Mouse (Mus musculus) E14TG2a.4 (cell line): Measurements from ENCODE around the gene Kdm6a.
A peak's percentile ranks its signal among the peaks of the same experiment; 100 is the strongest.

Source experiments
- H3K27me3 ChIP-seq: 2 replicates; pipeline ENCODE4 v1.6.1; 2014; ENCODE audit warnings: low read length, control low read depth; ENCODE audit not compliant: insufficient read depth
- H3K36me3 ChIP-seq: 2 replicates; pipeline ENCODE4 v1.6.1; 2014; ENCODE audit warnings: low read length, control low read depth; ENCODE audit not compliant: insufficient read depth
- H3K4me1 ChIP-seq: replicated peaks from 2 replicates; pipeline ENCODE4 v1.6.1; 2014; ENCODE audit warnings: low read depth, low read length, control low read depth
- H3K4me3 ChIP-seq: replicated peaks from 2 replicates; pipeline ENCODE4 v1.5.1; 2014; ENCODE audit warnings: mild to moderate bottlenecking, low read length
- H3K9me3 ChIP-seq: 2 replicates; pipeline ENCODE4 v1.6.1; 2014; ENCODE audit warnings: low read length, control low read depth
- CTCF ChIP-seq: conservative IDR thresholded peaks from 2 replicates; pipeline ENCODE4 v1.5.1; 2014; ENCODE audit warnings: low read length
- NANOG ChIP-seq: IDR thresholded peaks from 2 replicates; pipeline ENCODE4 v1.6.1; 2014; ENCODE audit warnings: borderline replicate concordance, low read length, mixed read lengths
- POU5F1 ChIP-seq: IDR thresholded peaks from 2 replicates; pipeline ENCODE4 v1.6.1; 2014; ENCODE audit warnings: low read length, borderline replicate concordance

Kdm6a gene

GRCm38 (mm10) chrX:18168940-18169339 is 6.6 kb downstream of the Kdm6a start:
- no peaks in the 10 kb centered on the region for H3K36me3 ChIP-seq
- H3K9me3 ChIP-seq = no peaks in the 10 kb centered on the region
- no peak overlapping the region for H3K4me3 ChIP-seq
- no peaks in the 10 kb centered on the region for H3K27me3 ChIP-seq
- peaks cover 20% of the 10 kb centered on the region for H3K4me1 ChIP-seq
- TF ChIP-seq CTCF = peak; percentile 45
- no peak for TF ChIP-seq NANOG

- Histone ChIP-seq H3K4me1 (peaks cover 64% of the 10 kb centered on the region), H3K36me3 (no peaks in the 10 kb centered on the region), H3K27me3 (no peaks in the 10 kb centered on the region), H3K9me3 (no peaks in the 10 kb centered on the region), H3K4me3 (no peak overlapping the region)
- TF ChIP-seq POU5F1 (no peak), NANOG (no peak), CTCF (no peak)
These were observed 12.5 kb downstream of the Kdm6a start for GRCm38 (mm10) chrX:18174831-18175230.

DNA sequence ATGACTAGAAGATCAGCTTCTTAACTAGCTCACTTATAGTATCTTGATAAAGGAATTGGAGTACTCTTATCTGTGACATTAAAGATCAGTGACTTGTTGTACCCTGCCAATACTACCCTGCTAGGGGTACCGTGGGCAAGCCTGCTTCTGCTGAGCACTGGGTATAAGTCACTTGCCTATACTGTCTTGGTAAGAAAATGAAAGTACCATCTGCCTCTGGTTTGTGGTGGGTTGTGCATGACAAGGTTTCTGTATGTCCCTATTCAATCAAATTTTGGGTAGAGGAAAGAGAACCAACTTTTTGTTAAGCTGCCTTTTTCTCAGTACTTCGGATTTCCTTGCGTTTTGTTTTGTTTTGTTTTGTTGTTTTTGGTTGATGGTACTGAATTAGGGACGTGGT is 15.4 kb downstream of the Kdm6a start:
- Histone ChIP-seq H3K9me3 (no peaks in the 10 kb centered on the region), H3K27me3 (no peaks in the 10 kb centered on the region), H3K36me3 (no peaks in the 10 kb centered on the region), H3K4me3 (no peak overlapping the region), H3K4me1 (peaks cover 76% of the 10 kb centered on the region)
- no peak for TF ChIP-seq NANOG
- TF ChIP-seq POU5F1 = no peak
- no peak for TF ChIP-seq CTCF

DNA sequence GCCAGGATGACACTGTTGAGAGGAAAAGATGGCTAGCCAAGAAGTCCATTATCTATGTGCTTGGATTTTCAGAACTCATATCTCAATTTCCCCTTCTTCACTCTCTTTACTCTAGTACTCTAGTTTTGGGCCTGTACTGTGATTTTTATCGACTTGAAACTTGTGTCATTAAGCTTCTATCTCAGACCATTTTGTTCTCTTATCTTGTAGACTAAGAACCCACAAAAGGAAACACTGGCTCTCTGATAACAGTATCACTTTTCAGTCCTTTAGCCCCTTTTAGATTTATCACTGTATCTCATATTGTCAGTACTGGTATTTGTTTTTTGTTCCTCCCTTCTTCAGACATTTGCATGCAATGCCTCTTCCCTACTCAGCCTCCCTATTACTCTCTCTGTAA is 17.1 kb downstream of the Kdm6a start:
- no peaks in the 10 kb centered on the region for H3K27me3 ChIP-seq
- no peaks in the 10 kb centered on the region for H3K36me3 ChIP-seq
- no peaks in the 10 kb centered on the region for H3K9me3 ChIP-seq
- H3K4me3 ChIP-seq = no peak overlapping the region
- peaks cover 67% of the 10 kb centered on the region for H3K4me1 ChIP-seq
- TF ChIP-seq NANOG = no peak
- no peak for TF ChIP-seq POU5F1
- TF ChIP-seq CTCF = no peak

GRCm38 (mm10) chrX:18187203-18187602 is 24.8 kb downstream of the Kdm6a start:
- Histone ChIP-seq H3K9me3 (no peaks in the 10 kb centered on the region), H3K4me1 (peaks cover 66% of the 10 kb centered on the region), H3K36me3 (peaks cover 4% of the 10 kb centered on the region; the same call in 1 of the 2 replicates), H3K4me3 (no peak overlapping the region), H3K27me3 (no peaks in the 10 kb centered on the region)
- no peak for TF ChIP-seq NANOG
- no peak for TF ChIP-seq CTCF
- no peak for TF ChIP-seq POU5F1

GRCm38 (mm10) chrX:18188293-18188692 is 25.9 kb downstream of the Kdm6a start:
- Histone ChIP-seq H3K27me3 (no peaks in the 10 kb centered on the region), H3K4me1 (peaks cover 58% of the 10 kb centered on the region), H3K9me3 (no peaks in the 10 kb centered on the region), H3K36me3 (peaks cover 4% of the 10 kb centered on the region; the same call in 1 of the 2 replicates), H3K4me3 (no peak overlapping the region)
- TF ChIP-seq CTCF (no peak), NANOG (no peak), POU5F1 (no peak)

- TF ChIP-seq NANOG (no peak), CTCF (no peak), POU5F1 (no peak)
- no peaks in the 10 kb centered on the region for H3K4me1 ChIP-seq
- no peaks in the 10 kb centered on the region for H3K27me3 ChIP-seq
- H3K4me3 ChIP-seq = no peak overlapping the region
- peaks cover 6% of the 10 kb centered on the region; the same call in 1 of the 2 replicates for H3K36me3 ChIP-seq
- no peaks in the 10 kb centered on the region for H3K9me3 ChIP-seq
These were observed 77.2 kb downstream of the Kdm6a start for GRCm38 (mm10) chrX:18239572-18239971.

DNA sequence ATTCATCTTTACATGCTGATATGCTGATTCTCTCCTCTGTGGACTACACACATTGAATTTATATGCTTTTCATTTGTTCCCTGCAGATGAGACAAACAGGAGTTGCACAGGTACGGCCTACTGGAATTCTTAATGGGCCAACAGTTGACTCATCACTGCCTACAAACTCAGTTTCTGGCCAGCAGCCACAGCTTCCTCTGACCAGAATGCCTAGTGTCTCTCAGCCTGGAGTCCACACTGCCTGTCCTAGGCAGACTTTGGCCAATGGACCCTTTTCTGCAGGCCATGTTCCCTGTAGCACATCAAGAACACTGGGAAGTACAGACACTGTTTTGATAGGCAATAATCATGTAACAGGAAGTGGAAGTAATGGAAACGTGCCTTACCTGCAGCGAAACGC is 88.2 kb downstream of the Kdm6a start:
- peaks cover 55% of the 10 kb centered on the region for H3K36me3 ChIP-seq
- no peaks in the 10 kb centered on the region for H3K4me1 ChIP-seq
- no peaks in the 10 kb centered on the region for H3K9me3 ChIP-seq
- H3K27me3 ChIP-seq = no peaks in the 10 kb centered on the region
- no peak overlapping the region for H3K4me3 ChIP-seq
- TF ChIP-seq NANOG (no peak), POU5F1 (no peak), CTCF (no peak)

DNA sequence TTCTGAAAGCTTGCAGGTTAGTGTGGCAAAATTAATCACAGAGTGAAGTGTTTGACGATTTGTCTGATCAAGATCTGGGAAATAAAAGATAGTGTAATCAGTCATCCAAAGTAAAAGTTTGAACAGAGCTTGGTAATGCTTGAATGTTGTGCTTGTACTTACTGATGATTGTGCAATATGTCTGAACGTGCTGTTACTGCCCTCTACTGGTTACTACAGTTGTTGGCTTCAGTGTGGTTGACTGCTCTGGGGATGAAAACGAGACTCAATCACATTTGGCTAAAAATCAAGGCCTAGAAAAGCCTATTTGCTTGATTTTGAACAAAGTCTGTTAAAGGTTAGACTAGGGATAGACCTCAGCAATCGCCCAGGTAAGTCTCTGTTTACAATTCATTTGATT is 92.4 kb downstream of the Kdm6a start:
- H3K4me3 ChIP-seq = no peak overlapping the region
- H3K9me3 ChIP-seq = no peaks in the 10 kb centered on the region
- TF ChIP-seq POU5F1 (no peak), CTCF (peak; percentile 35)
- H3K36me3 ChIP-seq = peaks cover 43% of the 10 kb centered on the region
- H3K4me1 ChIP-seq = no peaks in the 10 kb centered on the region
- no peaks in the 10 kb centered on the region for H3K27me3 ChIP-seq
